Mouse (Mus musculus) heart, embryonic 15.5 days (tissue): Measurements from ENCODE around the gene Gm525. TPM values are rescaled to one million over a fixed set of nuclear protein-coding genes. Genes with fewer than 3 reads are reported as not detected.
"Not testable (repeated sequence)": the region's sequence is repeated elsewhere in the genome, so short reads cannot be mapped to it uniquely, and the experiment has no call there.

Experiments used
- ATAC-seq: fragments of 200-750 bp; cut with Nextera tagmentation; replicated peaks from 2 replicates; pipeline ENCODE4 v1.8.0; 2017; ENCODE audit warnings: low read depth, moderate TSS enrichment; ENCODE audit not compliant: insufficient number of reproducible peaks, insufficient read depth, low FRiP score
- H3K27ac ChIP-seq: fragments of 300-500 bp; sonication (generic); 2 replicates; pipeline ENCODE4 v1.5.1; 2015; ENCODE audit warnings: mild to moderate bottlenecking, inconsistent platforms
- H3K27me3 ChIP-seq: fragments of 300-500 bp; sonication (generic); 2 replicates; pipeline ENCODE4 v1.6.1; 2015; ENCODE audit warnings: inconsistent platforms
- H3K36me3 ChIP-seq: fragments of 300-500 bp; sonication (generic); 2 replicates; pipeline ENCODE4 v1.6.1; 2015; ENCODE audit warnings: mild to moderate bottlenecking, inconsistent platforms
- H3K4me1 ChIP-seq: fragments of 300-500 bp; sonication (generic); replicated peaks from 2 replicates; pipeline ENCODE4 v1.6.1; 2015; ENCODE audit warnings: inconsistent platforms
- H3K4me2 ChIP-seq: fragments of 300-500 bp; sonication (generic); 2 replicates; pipeline ENCODE4 v1.6.1; 2015; ENCODE audit warnings: inconsistent platforms, mild to moderate bottlenecking, moderate library complexity
- H3K4me3 ChIP-seq: fragments of 300-500 bp; sonication (generic); 2 replicates; pipeline ENCODE4 v1.5.1; 2015; ENCODE audit warnings: mild to moderate bottlenecking, inconsistent platforms
- H3K9ac ChIP-seq: fragments of 300-500 bp; sonication (generic); 2 replicates; pipeline ENCODE4 v1.6.1; 2015; ENCODE audit warnings: mild to moderate bottlenecking, inconsistent platforms
- H3K9me3 ChIP-seq: fragments of 300-500 bp; sonication (generic); replicated peaks from 2 replicates; pipeline ENCODE4 v1.6.1; 2016; ENCODE audit warnings: inconsistent platforms
- WGBS: fragments of 180-500 bp; shearing (Covaris S2); methylation state at CpG from one replicate; pipeline ENCODE4 v1.1.7; 2015; ENCODE audit warnings: mixed read lengths; 5-methylcytosine and 5-hydroxymethylcytosine counted together
- polyA plus RNA-seq: library from polyadenylated mRNA; unstranded; fragments of >200 nt; fragmentation: Nextera tagmentation; extraction: Ambion mirVana; gene quantifications from 2 replicates; pipeline ENCODE4 v1.2.1, GENCODE M21; 2015

Gm525 gene
- polyA plus RNA-seq, 1 experiment from 2014 or later, result 1.1 TPM

- Histone ChIP-seq H3K36me3 (no peaks in the 10 kb centered on the region), H3K27ac (no peak overlapping the region; the same call in 1 of the 2 replicates), H3K9me3 (no peaks in the 10 kb centered on the region), H3K4me2 (no peak overlapping the region), H3K27me3 (no peaks in the 10 kb centered on the region), H3K4me1 (no peaks in the 10 kb centered on the region), H3K9ac (no peak overlapping the region), H3K4me3 (no peak overlapping the region)
- no peak for ATAC-seq
- 78% methylated on average over 16 of the region's 16 CpGs for WGBS
Observed at GRCm38 (mm10) chr11:89078996-89079680, 5.5 kb downstream of the Gm525 start.

DNA sequence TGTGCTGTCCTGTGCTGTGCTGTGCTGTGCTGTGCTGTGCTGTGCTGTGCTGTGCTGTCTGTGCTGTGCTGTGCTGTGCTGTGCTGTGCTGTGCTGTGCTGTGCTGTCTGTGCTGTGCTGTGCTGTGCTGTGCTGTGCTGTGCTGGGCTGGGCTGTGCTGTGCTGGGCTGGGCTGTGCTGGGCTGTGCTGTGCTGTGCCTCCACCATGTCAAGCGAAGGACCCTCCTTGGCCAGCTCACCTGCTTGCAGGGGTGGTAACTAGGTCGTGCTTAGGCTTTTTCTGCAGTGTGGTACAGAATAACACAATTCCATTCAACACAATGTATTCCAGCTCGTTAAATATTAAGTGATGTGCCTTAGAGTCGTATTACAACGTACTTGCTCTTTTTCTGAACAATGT is 8.3 kb downstream of the Gm525 start:
- H3K27me3 ChIP-seq, H3K4me2 ChIP-seq, H3K4me1 ChIP-seq, H3K9ac ChIP-seq, ATAC-seq, H3K9me3 ChIP-seq, H3K27ac ChIP-seq, H3K4me3 ChIP-seq, H3K36me3 ChIP-seq: not testable (repeated sequence)
- 74% methylated on average over 5 of the region's 5 CpGs for WGBS

- H3K27ac ChIP-seq, H3K9ac ChIP-seq, H3K27me3 ChIP-seq, ATAC-seq, H3K36me3 ChIP-seq, H3K9me3 ChIP-seq, H3K4me1 ChIP-seq, H3K4me3 ChIP-seq, H3K4me2 ChIP-seq: not testable (repeated sequence)
- 85% methylated on average over 3 of the region's 3 CpGs for WGBS
Observed at GRCm38 (mm10) chr11:89082691-89083090, 9.1 kb downstream of the Gm525 start.

DNA sequence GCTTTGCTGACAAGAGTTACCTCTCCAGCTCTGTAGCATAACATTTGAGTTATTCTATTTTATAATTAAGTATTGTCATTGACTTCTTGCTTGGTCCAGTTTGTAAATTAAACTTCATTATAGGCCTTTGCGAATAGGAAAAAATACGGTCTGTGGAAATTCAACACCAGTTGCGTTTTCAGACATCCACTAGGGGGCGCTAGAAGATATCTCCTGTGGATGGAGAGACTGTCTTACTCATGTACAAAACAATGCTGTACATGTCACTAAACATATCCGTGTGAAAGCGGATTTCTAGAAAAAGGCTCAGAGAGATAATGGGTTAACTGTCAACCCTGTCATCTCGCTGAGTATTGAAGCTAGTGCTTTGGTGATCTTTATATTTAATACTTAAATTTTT is 11.0 kb downstream of the Gm525 start:
- WGBS, result 40% methylated on average over 7 of the region's 7 CpGs

GRCm38 (mm10) chr11:89086208-89086809 is 12.7 kb downstream of the Gm525 start:
- H3K4me1 ChIP-seq, result no peaks in the 10 kb centered on the region
- no peak overlapping the region for H3K9ac ChIP-seq
- H3K36me3 ChIP-seq, result no peaks in the 10 kb centered on the region
- H3K9me3 ChIP-seq, result no peaks in the 10 kb centered on the region
- 80% methylated on average over 10 of the region's 10 CpGs for WGBS
- ATAC-seq, result no peak
- no peak overlapping the region for H3K4me2 ChIP-seq
- no peak overlapping the region for H3K4me3 ChIP-seq
- H3K27ac ChIP-seq, result no peak overlapping the region
- H3K27me3 ChIP-seq, result no peaks in the 10 kb centered on the region

More for the DNA sequence above, 11.0 kb downstream of the Gm525 start:
- no peaks in the 10 kb centered on the region for H3K4me1 ChIP-seq
- ATAC-seq, result no peak
- no peaks in the 10 kb centered on the region for H3K27me3 ChIP-seq
- no peaks in the 10 kb centered on the region for H3K9me3 ChIP-seq
- H3K4me3 ChIP-seq, result no peak overlapping the region
- no peak overlapping the region for H3K9ac ChIP-seq
- H3K27ac ChIP-seq, result no peak overlapping the region
- no peak overlapping the region for H3K4me2 ChIP-seq
- no peaks in the 10 kb centered on the region for H3K36me3 ChIP-seq

DNA sequence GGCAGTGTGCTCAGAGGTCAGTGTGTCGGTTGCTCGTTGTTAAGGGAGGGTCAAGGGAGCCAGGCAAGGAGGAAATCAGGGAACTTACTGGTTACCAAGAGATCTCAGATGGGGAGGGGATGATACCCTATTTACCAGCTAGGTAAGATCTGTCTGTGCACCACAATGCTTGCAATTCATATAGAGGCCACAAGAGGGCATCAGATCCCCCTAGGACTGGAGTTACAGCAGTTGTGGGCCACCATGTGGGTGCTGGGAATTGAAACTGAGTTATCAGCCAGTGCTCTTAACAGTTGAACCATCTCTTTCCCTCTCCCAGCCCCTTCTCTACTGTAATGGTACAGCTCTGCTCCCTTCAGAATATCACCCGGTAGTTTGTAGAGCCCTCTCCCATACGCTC is 15.1 kb downstream of the Gm525 start:
- no peak overlapping the region for H3K27ac ChIP-seq
- no peak overlapping the region for H3K9ac ChIP-seq
- H3K9me3 ChIP-seq, result no peaks in the 10 kb centered on the region
- no peaks in the 10 kb centered on the region for H3K27me3 ChIP-seq
- H3K4me1 ChIP-seq, result no peaks in the 10 kb centered on the region
- H3K4me2 ChIP-seq, result no peak overlapping the region
- WGBS, result 86% methylated on average over 4 of the region's 4 CpGs
- no peak overlapping the region for H3K4me3 ChIP-seq
- no peaks in the 10 kb centered on the region for H3K36me3 ChIP-seq
- no peak for ATAC-seq

GRCm38 (mm10) chr11:89090359-89090758 is 16.7 kb downstream of the Gm525 start:
- H3K27ac ChIP-seq, H3K36me3 ChIP-seq, ATAC-seq, H3K27me3 ChIP-seq, H3K9ac ChIP-seq, H3K9me3 ChIP-seq, H3K4me1 ChIP-seq, H3K4me3 ChIP-seq, H3K4me2 ChIP-seq: not testable (repeated sequence)
- WGBS, result 89% methylated on average over 7 of the region's 7 CpGs

DNA sequence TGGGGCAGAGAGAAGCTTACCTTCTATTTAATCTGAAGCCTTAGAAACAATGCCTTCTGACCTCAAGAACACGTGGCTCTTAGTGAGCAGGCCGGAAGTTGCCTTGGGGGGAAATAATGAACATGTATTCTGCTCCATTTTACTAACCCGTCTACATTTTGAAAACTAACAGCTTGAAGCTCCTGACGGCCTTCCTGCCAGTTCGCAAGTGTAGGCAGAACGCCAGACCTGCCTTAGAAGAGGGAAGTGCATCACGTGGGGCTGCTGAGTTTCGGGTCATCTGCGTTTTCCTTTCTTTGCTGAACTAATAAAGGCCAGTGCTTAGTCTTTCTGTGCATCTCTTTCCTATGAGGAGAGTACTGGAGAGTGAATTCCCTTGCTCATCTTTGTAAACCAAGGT is 19.1 kb downstream of the Gm525 start:
- 56% methylated on average over 9 of the region's 9 CpGs for WGBS
- no peaks in the 10 kb centered on the region for H3K36me3 ChIP-seq
- no peak overlapping the region for H3K4me3 ChIP-seq
- no peak overlapping the region for H3K27ac ChIP-seq
- no peaks in the 10 kb centered on the region for H3K27me3 ChIP-seq
- H3K4me2 ChIP-seq, result no peak overlapping the region
- H3K4me1 ChIP-seq, result no peaks in the 10 kb centered on the region
- ATAC-seq, result no peak
- H3K9ac ChIP-seq, result no peak overlapping the region
- no peaks in the 10 kb centered on the region for H3K9me3 ChIP-seq

- peaks cover 2% of the 10 kb centered on the region; the same call in 1 of the 2 replicates for H3K4me1 ChIP-seq
- WGBS, result 78% methylated on average over 3 of the region's 3 CpGs
- H3K36me3 ChIP-seq, result no peaks in the 10 kb centered on the region
- no peak overlapping the region for H3K27ac ChIP-seq
- no peak overlapping the region for H3K9ac ChIP-seq
- H3K4me2 ChIP-seq, result no peak overlapping the region
- ATAC-seq, result no peak
- H3K4me3 ChIP-seq, result no peak overlapping the region
- no peaks in the 10 kb centered on the region for H3K27me3 ChIP-seq
- no peaks in the 10 kb centered on the region for H3K9me3 ChIP-seq
Observed at GRCm38 (mm10) chr11:89095306-89095705, 21.7 kb downstream of the Gm525 start.

GRCm38 (mm10) chr11:89097292-89097691 is 23.7 kb downstream of the Gm525 start:
- not testable (repeated sequence) for H3K4me2 ChIP-seq

DNA sequence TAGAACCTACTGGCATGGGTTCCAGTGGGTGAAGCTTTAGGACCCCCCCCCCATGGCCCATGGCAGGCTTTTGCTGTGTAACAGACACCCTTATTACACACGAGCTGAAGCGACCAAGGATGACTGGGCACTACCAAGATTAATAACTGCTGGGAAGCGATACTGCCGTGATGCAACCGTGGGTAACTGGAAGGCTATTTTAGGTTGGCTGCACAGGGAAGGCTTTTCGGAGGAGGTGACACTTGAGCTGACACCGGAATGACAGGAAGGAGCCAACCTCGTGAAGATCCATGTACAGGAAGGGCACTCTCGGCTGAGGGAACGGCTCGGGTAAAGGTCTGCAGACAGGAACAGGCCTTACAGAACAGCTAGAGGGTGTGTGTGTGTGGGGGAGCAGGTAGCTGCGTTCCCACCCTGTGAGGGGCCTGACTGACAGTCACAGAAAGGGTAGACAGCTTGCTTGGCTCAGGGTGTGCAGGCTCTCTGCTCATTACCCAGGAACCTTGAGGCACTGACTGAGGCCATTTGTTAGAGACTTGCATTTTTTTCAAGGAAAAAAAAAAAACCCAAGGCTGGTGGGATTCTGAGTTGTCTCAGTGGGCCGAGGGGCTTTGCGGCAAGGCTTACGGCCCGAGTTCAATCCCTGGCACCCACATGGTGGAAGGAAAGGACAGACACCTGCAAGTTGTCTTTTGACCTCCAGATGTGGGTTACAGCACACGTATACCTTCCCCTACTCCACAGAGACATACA is 24.6 kb downstream of the Gm525 start:
- Histone ChIP-seq H3K9me3 (no peaks in the 10 kb centered on the region), H3K27ac (no peak overlapping the region), H3K4me3 (no peak overlapping the region), H3K9ac (no peak overlapping the region), H3K27me3 (no peaks in the 10 kb centered on the region), H3K36me3 (no peaks in the 10 kb centered on the region), H3K4me1 (peaks cover 12% of the 10 kb centered on the region), H3K4me2 (no peak overlapping the region)
- WGBS, result 56% methylated on average over 17 of the region's 17 CpGs
- ATAC-seq, result no peak

More at GRCm38 (mm10) chr11:89097292-89097691, 23.7 kb downstream of the Gm525 start:
- WGBS, result 90% methylated on average over 10 of the region's 10 CpGs
- not testable (repeated sequence) for H3K4me3 ChIP-seq, H3K36me3 ChIP-seq, H3K4me1 ChIP-seq, H3K9ac ChIP-seq, ATAC-seq, H3K27me3 ChIP-seq, H3K27ac ChIP-seq, H3K9me3 ChIP-seq
